Mouse (Mus musculus): ENCODE results near the gene Gramd1b. TPM values are rescaled to one million over a fixed set of nuclear protein-coding genes. Genes with fewer than 3 reads are reported as not detected.
A peak's percentile ranks its signal among the peaks of the same experiment; 100 is the strongest.

Gramd1b gene
- polyA plus RNA-seq, 1 experiment from 2014 or later = 7.1 TPM

GRCm38 (mm10) chr9:40358408-40358896, 172.7 kb downstream of the Gramd1b start:
- H3K9ac ChIP-seq (ENCODE audit: low read depth, low read length) = no peak overlapping the region
- H3K27ac ChIP-seq (replicated peaks; ENCODE audit: low read depth, low read length) = no peak overlapping the region
- H3K4me2 ChIP-seq (ENCODE audit: low read depth, low read length) = no peak overlapping the region
- no peaks in the 10 kb centered on the region for H3K27me3 ChIP-seq (replicated peaks; ENCODE audit: control insufficient read depth, insufficient read depth, low read length)
- WGBS = 56% methylated on average over 8 of the region's 8 CpGs
- no peak overlapping the region for H3K4me3 ChIP-seq (ENCODE audit: low read depth, low read length)
- DNase-seq (ENCODE audit: low spot score) (peak; percentile 45), ATAC-seq (ENCODE audit: low read depth) (0 out of 2 replicates have a peak, but pooled peaks have one; percentile 28)
- 0 out of 2 replicates have a peak, but pooled peaks cover 4% of the 10 kb centered on the region for H3K4me1 ChIP-seq (ENCODE audit: control insufficient read depth, insufficient read depth, low read length)
- no peaks in the 10 kb centered on the region for H3K9me3 ChIP-seq (ENCODE audit: control insufficient read depth, low read length)
- H3K36me3 ChIP-seq (ENCODE audit: control insufficient read depth, insufficient read depth, low read length) = no peaks in the 10 kb centered on the region

GRCm38 (mm10) chr9:40356768-40357446, 174.3 kb downstream of the Gramd1b start:
- H3K36me3 ChIP-seq (ENCODE audit: control insufficient read depth, insufficient read depth, low read length) = no peaks in the 10 kb centered on the region
- no peak overlapping the region for H3K9ac ChIP-seq (ENCODE audit: low read depth, low read length)
- DNase-seq (ENCODE audit: low spot score) = no peak
- no peak overlapping the region for H3K4me3 ChIP-seq (ENCODE audit: low read depth, low read length)
- peak; percentile 54; the same call in 1 of the 2 replicates for ATAC-seq (ENCODE audit: low read depth)
- H3K4me2 ChIP-seq (ENCODE audit: low read depth, low read length) = no peak overlapping the region
- no peaks in the 10 kb centered on the region for H3K9me3 ChIP-seq (ENCODE audit: control insufficient read depth, low read length)
- no peak overlapping the region for H3K27ac ChIP-seq (replicated peaks; ENCODE audit: low read depth, low read length)
- 0 out of 2 replicates have a peak, but pooled peaks cover 4% of the 10 kb centered on the region for H3K4me1 ChIP-seq (ENCODE audit: control insufficient read depth, insufficient read depth, low read length)
- no peaks in the 10 kb centered on the region for H3K27me3 ChIP-seq (replicated peaks; ENCODE audit: control insufficient read depth, insufficient read depth, low read length)
- WGBS = 90% methylated on average over 4 of the region's 4 CpGs

GRCm38 (mm10) chr9:40356368-40356767, 174.8 kb downstream of the Gramd1b start:
- WGBS = 81% methylated on average over 5 of the region's 5 CpGs
- ATAC-seq (ENCODE audit: low read depth) = no peak

GRCm38 (mm10) chr9:40355406-40355805, 175.8 kb downstream of the Gramd1b start:
- Histone ChIP-seq H3K27ac (replicated peaks; ENCODE audit: low read depth, low read length) (no peak overlapping the region), H3K36me3 (ENCODE audit: control insufficient read depth, insufficient read depth, low read length) (no peaks in the 10 kb centered on the region), H3K4me3 (ENCODE audit: low read depth, low read length) (no peak overlapping the region), H3K4me1 (ENCODE audit: control insufficient read depth, insufficient read depth, low read length) (0 out of 2 replicates have a peak, but pooled peaks cover 4% of the 10 kb centered on the region), H3K4me2 (ENCODE audit: low read depth, low read length) (no peak overlapping the region), H3K9me3 (ENCODE audit: control insufficient read depth, low read length) (no peaks in the 10 kb centered on the region), H3K9ac (ENCODE audit: low read depth, low read length) (no peak overlapping the region), H3K27me3 (replicated peaks; ENCODE audit: control insufficient read depth, insufficient read depth, low read length) (no peaks in the 10 kb centered on the region)
- DNase-seq (ENCODE audit: low spot score) = no peak
- ATAC-seq (ENCODE audit: low read depth) = no peak
- WGBS = 89% methylated on average over 8 of the region's 8 CpGs

More at GRCm38 (mm10) chr9:40356368-40356767, 174.8 kb downstream of the Gramd1b start:
- H3K4me2 ChIP-seq (ENCODE audit: low read depth, low read length) = no peak overlapping the region
- no peak for DNase-seq (ENCODE audit: low spot score)
- no peaks in the 10 kb centered on the region for H3K9me3 ChIP-seq (ENCODE audit: control insufficient read depth, low read length)
- H3K36me3 ChIP-seq (ENCODE audit: control insufficient read depth, insufficient read depth, low read length) = no peaks in the 10 kb centered on the region
- H3K4me1 ChIP-seq (ENCODE audit: control insufficient read depth, insufficient read depth, low read length) = 0 out of 2 replicates have a peak, but pooled peaks cover 4% of the 10 kb centered on the region
- H3K4me3 ChIP-seq (ENCODE audit: low read depth, low read length) = no peak overlapping the region
- no peak overlapping the region for H3K27ac ChIP-seq (replicated peaks; ENCODE audit: low read depth, low read length)
- no peak overlapping the region for H3K9ac ChIP-seq (ENCODE audit: low read depth, low read length)
- H3K27me3 ChIP-seq (replicated peaks; ENCODE audit: control insufficient read depth, insufficient read depth, low read length) = no peaks in the 10 kb centered on the region

- Histone ChIP-seq H3K9me3 (ENCODE audit: control insufficient read depth, low read length) (no peaks in the 10 kb centered on the region), H3K4me1 (ENCODE audit: control insufficient read depth, insufficient read depth, low read length) (0 out of 2 replicates have a peak, but pooled peaks cover 3% of the 10 kb centered on the region), H3K27ac (replicated peaks; ENCODE audit: low read depth, low read length) (no peak overlapping the region), H3K4me2 (ENCODE audit: low read depth, low read length) (no peak overlapping the region), H3K9ac (ENCODE audit: low read depth, low read length) (no peak overlapping the region), H3K4me3 (ENCODE audit: low read depth, low read length) (no peak overlapping the region), H3K36me3 (ENCODE audit: control insufficient read depth, insufficient read depth, low read length) (no peaks in the 10 kb centered on the region), H3K27me3 (replicated peaks; ENCODE audit: control insufficient read depth, insufficient read depth, low read length) (no peaks in the 10 kb centered on the region)
- WGBS = 85% methylated on average over 6 of the region's 6 CpGs
- no peak for ATAC-seq (ENCODE audit: low read depth)
- no peak for DNase-seq (ENCODE audit: low spot score)
Measured at GRCm38 (mm10) chr9:40353596-40353995, 177.6 kb downstream of the Gramd1b start.

- no peak overlapping the region for H3K9ac ChIP-seq (ENCODE audit: low read depth, low read length)
- DNase-seq (ENCODE audit: low spot score) (peak; percentile 86), ATAC-seq (ENCODE audit: low read depth) (no peak)
- H3K9me3 ChIP-seq (ENCODE audit: control insufficient read depth, low read length) = no peaks in the 10 kb centered on the region
- H3K27me3 ChIP-seq (replicated peaks; ENCODE audit: control insufficient read depth, insufficient read depth, low read length) = no peaks in the 10 kb centered on the region
- no peak overlapping the region for H3K27ac ChIP-seq (replicated peaks; ENCODE audit: low read depth, low read length)
- WGBS = 17% methylated on average over 7 of the region's 7 CpGs
- H3K4me3 ChIP-seq (ENCODE audit: low read depth, low read length) = no peak overlapping the region
- no peak overlapping the region for H3K4me2 ChIP-seq (ENCODE audit: low read depth, low read length)
- H3K4me1 ChIP-seq (ENCODE audit: control insufficient read depth, insufficient read depth, low read length) = peaks cover under 1% of the 10 kb centered on the region; the same call in 1 of the 2 replicates
- no peaks in the 10 kb centered on the region for H3K36me3 ChIP-seq (ENCODE audit: control insufficient read depth, insufficient read depth, low read length)
Measured at GRCm38 (mm10) chr9:40350640-40351039, 180.5 kb downstream of the Gramd1b start.

GRCm38 (mm10) chr9:40350052-40350451, 181.1 kb downstream of the Gramd1b start:
- Histone ChIP-seq H3K36me3 (ENCODE audit: control insufficient read depth, insufficient read depth, low read length) (no peaks in the 10 kb centered on the region), H3K9me3 (ENCODE audit: control insufficient read depth, low read length) (no peaks in the 10 kb centered on the region), H3K4me2 (ENCODE audit: low read depth, low read length) (no peak overlapping the region), H3K27me3 (replicated peaks; ENCODE audit: control insufficient read depth, insufficient read depth, low read length) (no peaks in the 10 kb centered on the region), H3K27ac (replicated peaks; ENCODE audit: low read depth, low read length) (no peak overlapping the region), H3K4me3 (ENCODE audit: low read depth, low read length) (no peak overlapping the region), H3K4me1 (ENCODE audit: control insufficient read depth, insufficient read depth, low read length) (peaks cover 6% of the 10 kb centered on the region; the same call in 1 of the 2 replicates), H3K9ac (ENCODE audit: low read depth, low read length) (no peak overlapping the region)
- ATAC-seq (ENCODE audit: low read depth) (no peak), DNase-seq (ENCODE audit: low spot score) (no peak)
- 85% methylated on average over 2 of the region's 2 CpGs for WGBS

GRCm38 (mm10) chr9:40349554-40349953, 181.6 kb downstream of the Gramd1b start:
- no peak for ATAC-seq (ENCODE audit: low read depth)
- WGBS = 47% methylated on average over 4 of the region's 4 CpGs
- Histone ChIP-seq H3K9me3 (ENCODE audit: control insufficient read depth, low read length) (no peaks in the 10 kb centered on the region), H3K36me3 (ENCODE audit: control insufficient read depth, insufficient read depth, low read length) (no peaks in the 10 kb centered on the region), H3K4me3 (ENCODE audit: low read depth, low read length) (no peak overlapping the region), H3K27me3 (replicated peaks; ENCODE audit: control insufficient read depth, insufficient read depth, low read length) (no peaks in the 10 kb centered on the region), H3K27ac (replicated peaks; ENCODE audit: low read depth, low read length) (no peak overlapping the region), H3K4me1 (ENCODE audit: control insufficient read depth, insufficient read depth, low read length) (peaks cover 10% of the 10 kb centered on the region), H3K9ac (ENCODE audit: low read depth, low read length) (no peak overlapping the region), H3K4me2 (ENCODE audit: low read depth, low read length) (no peak overlapping the region)
- no peak for DNase-seq (ENCODE audit: low spot score)

Data from embryonic facial prominence, embryonic 14.5 days (tissue).